Mouse (Mus musculus): ENCODE results near the gene Pyroxd1. TPM values are rescaled to one million over a fixed set of nuclear protein-coding genes. Genes with fewer than 3 reads are reported as not detected.
A peak's percentile ranks its signal among the peaks of the same experiment; 100 is the strongest.

Pyroxd1 gene
- 21.5 and 21.9 TPM in 2 replicates for polyA plus RNA-seq (2016; fragmentation: Nextera tagmentation; extraction: Ambion mirVana)

GRCm38 (mm10) chr6:142345440-142346038, at the start of gene Pyroxd1:
TSS of gene Pyroxd1 (plus strand) at chr6:142345654.
- H3K9me3 ChIP-seq (replicated peaks), result no peaks in the 10 kb centered on the region
- peak; percentile 89 for DNase-seq (ENCODE audit: low spot score)
- H3K36me3 ChIP-seq, result peaks cover 25% of the 10 kb centered on the region
- no peaks in the 10 kb centered on the region for H3K27me3 ChIP-seq (ENCODE audit: low read depth, poor library complexity, severe bottlenecking)
- WGBS, result 1% methylated on average over 48 of the region's 48 CpGs
- peak within 1 kb of the TSS; percentile 73 for H3K4me3 ChIP-seq
- H3K27ac ChIP-seq (replicated peaks), result peak within 1 kb of the TSS; percentile 87
- H3K4me1 ChIP-seq, result peaks cover 12% of the 10 kb centered on the region

GRCm38 (mm10) chr6:142298098-142298497, 47.4 kb upstream of the Pyroxd1 start, which contains the start of gene Iapp:
TSS of gene Iapp (plus strand) at chr6:142298423.
- DNase-seq (ENCODE audit: low spot score), result no peak
- H3K27ac ChIP-seq (replicated peaks), result no peak within 1 kb of the TSS
- no peaks in the 10 kb centered on the region for H3K4me1 ChIP-seq
- no peaks in the 10 kb centered on the region for H3K27me3 ChIP-seq (ENCODE audit: low read depth, poor library complexity, severe bottlenecking)
- H3K4me3 ChIP-seq, result no peak within 1 kb of the TSS
- no peaks in the 10 kb centered on the region for H3K36me3 ChIP-seq
- 79% methylated on average over 4 of the region's 4 CpGs for WGBS
- H3K9me3 ChIP-seq (replicated peaks), result no peaks in the 10 kb centered on the region

GRCm38 (mm10) chr6:142305076-142305475, 40.4 kb upstream of the Pyroxd1 start:
- Histone ChIP-seq H3K27ac (replicated peaks) (no peak overlapping the region), H3K9me3 (replicated peaks) (peaks cover 4% of the 10 kb centered on the region; the same call in 1 of the 2 replicates), H3K36me3 (no peaks in the 10 kb centered on the region), H3K4me3 (no peak overlapping the region), H3K27me3 (ENCODE audit: low read depth, poor library complexity, severe bottlenecking) (no peaks in the 10 kb centered on the region), H3K4me1 (peaks cover 6% of the 10 kb centered on the region)
- DNase-seq (ENCODE audit: low spot score), result no peak

GRCm38 (mm10) chr6:142314285-142314684, 31.2 kb upstream of the Pyroxd1 start:
- no peaks in the 10 kb centered on the region for H3K36me3 ChIP-seq
- 82% methylated on average over 5 of the region's 5 CpGs for WGBS
- H3K4me1 ChIP-seq, result no peaks in the 10 kb centered on the region
- no peak overlapping the region for H3K4me3 ChIP-seq
- no peak overlapping the region for H3K27ac ChIP-seq (replicated peaks)
- peaks cover 4% of the 10 kb centered on the region; the same call in 1 of the 2 replicates for H3K9me3 ChIP-seq (replicated peaks)
- no peaks in the 10 kb centered on the region for H3K27me3 ChIP-seq (ENCODE audit: low read depth, poor library complexity, severe bottlenecking)
- DNase-seq (ENCODE audit: low spot score), result no peak

- no peaks in the 10 kb centered on the region for H3K36me3 ChIP-seq
- DNase-seq (ENCODE audit: low spot score), result no peak
- no peak overlapping the region for H3K27ac ChIP-seq (replicated peaks)
- H3K4me3 ChIP-seq, result no peak overlapping the region
- no peaks in the 10 kb centered on the region for H3K4me1 ChIP-seq
- no peaks in the 10 kb centered on the region for H3K9me3 ChIP-seq (replicated peaks)
- no peaks in the 10 kb centered on the region for H3K27me3 ChIP-seq (ENCODE audit: low read depth, poor library complexity, severe bottlenecking)
These were observed 28.3 kb upstream of the Pyroxd1 start for GRCm38 (mm10) chr6:142317106-142317505.

GRCm38 (mm10) chr6:142322881-142323280, 22.6 kb upstream of the Pyroxd1 start, which contains the start of gene Slco1a5:
TSS of gene Slco1a5 (minus strand) at chr6:142322981.
- DNase-seq (ENCODE audit: low spot score), result no peak
- 0 out of 2 replicates have a peak within 1 kb of the TSS, but pooled peaks have one; percentile 28 for H3K27ac ChIP-seq (replicated peaks)
- no peak within 1 kb of the TSS for H3K4me3 ChIP-seq
- no peaks in the 10 kb centered on the region for H3K9me3 ChIP-seq (replicated peaks)
- WGBS, result 15% methylated on average over 4 of the region's 4 CpGs
- no peaks in the 10 kb centered on the region for H3K27me3 ChIP-seq (ENCODE audit: low read depth, poor library complexity, severe bottlenecking)
- no peaks in the 10 kb centered on the region for H3K36me3 ChIP-seq
- peaks cover 13% of the 10 kb centered on the region for H3K4me1 ChIP-seq

GRCm38 (mm10) chr6:142326598-142326997, 18.9 kb upstream of the Pyroxd1 start:
- 86% methylated on average over 3 of the region's 3 CpGs for WGBS
- Histone ChIP-seq H3K36me3 (no peaks in the 10 kb centered on the region), H3K9me3 (replicated peaks) (no peaks in the 10 kb centered on the region), H3K4me3 (no peak overlapping the region), H3K27me3 (ENCODE audit: low read depth, poor library complexity, severe bottlenecking) (no peaks in the 10 kb centered on the region), H3K4me1 (peaks cover 13% of the 10 kb centered on the region), H3K27ac (replicated peaks) (no peak overlapping the region)
- DNase-seq (ENCODE audit: low spot score), result no peak

- Histone ChIP-seq H3K4me1 (no peaks in the 10 kb centered on the region), H3K9me3 (replicated peaks) (no peaks in the 10 kb centered on the region), H3K27me3 (ENCODE audit: low read depth, poor library complexity, severe bottlenecking) (no peaks in the 10 kb centered on the region), H3K4me3 (no peak overlapping the region), H3K36me3 (no peaks in the 10 kb centered on the region), H3K27ac (replicated peaks) (no peak overlapping the region)
- WGBS, result 79% methylated on average over 1 of the region's 1 CpGs
- no peak for DNase-seq (ENCODE audit: low spot score)
These were observed 16.3 kb upstream of the Pyroxd1 start for GRCm38 (mm10) chr6:142329201-142329600.

GRCm38 (mm10) chr6:142338961-142339360, 6.5 kb upstream of the Pyroxd1 start:
- no peak overlapping the region for H3K4me3 ChIP-seq
- H3K9me3 ChIP-seq (replicated peaks), result no peaks in the 10 kb centered on the region
- H3K36me3 ChIP-seq, result no peaks in the 10 kb centered on the region
- H3K27ac ChIP-seq (replicated peaks), result no peak overlapping the region
- no peaks in the 10 kb centered on the region for H3K4me1 ChIP-seq
- no peaks in the 10 kb centered on the region for H3K27me3 ChIP-seq (ENCODE audit: low read depth, poor library complexity, severe bottlenecking)
- 84% methylated on average over 2 of the region's 2 CpGs for WGBS
- no peak for DNase-seq (ENCODE audit: low spot score)

- H3K36me3 ChIP-seq, result no peaks in the 10 kb centered on the region
- 49% methylated on average over 2 of the region's 2 CpGs for WGBS
- no peaks in the 10 kb centered on the region for H3K4me1 ChIP-seq
- no peaks in the 10 kb centered on the region for H3K9me3 ChIP-seq (replicated peaks)
- H3K27ac ChIP-seq (replicated peaks), result no peak overlapping the region
- H3K4me3 ChIP-seq, result no peak overlapping the region
- no peaks in the 10 kb centered on the region for H3K27me3 ChIP-seq (ENCODE audit: low read depth, poor library complexity, severe bottlenecking)
- no peak for DNase-seq (ENCODE audit: low spot score)
These were observed 5.9 kb upstream of the Pyroxd1 start for GRCm38 (mm10) chr6:142339576-142339975.

- no peaks in the 10 kb centered on the region for H3K27me3 ChIP-seq (ENCODE audit: low read depth, poor library complexity, severe bottlenecking)
- no peak overlapping the region for H3K4me3 ChIP-seq
- no peaks in the 10 kb centered on the region for H3K9me3 ChIP-seq (replicated peaks)
- H3K27ac ChIP-seq (replicated peaks), result no peak overlapping the region
- peak; percentile 44 for DNase-seq (ENCODE audit: low spot score)
- peaks cover 12% of the 10 kb centered on the region for H3K4me1 ChIP-seq
- peaks cover 7% of the 10 kb centered on the region for H3K36me3 ChIP-seq
- WGBS, result 68% methylated on average over 2 of the region's 2 CpGs
These were observed 1.9 kb upstream of the Pyroxd1 start for GRCm38 (mm10) chr6:142343561-142343960.

GRCm38 (mm10) chr6:142346181-142347110, 992 bp downstream of the Pyroxd1 start:
- 71% methylated on average over 12 of the region's 12 CpGs for WGBS
- peak overlapping the region; percentile 87 for H3K27ac ChIP-seq (replicated peaks)
- no peak for DNase-seq (ENCODE audit: low spot score)

More at GRCm38 (mm10) chr6:142346181-142347110, 992 bp downstream of the Pyroxd1 start:
- Histone ChIP-seq H3K9me3 (replicated peaks) (no peaks in the 10 kb centered on the region), H3K27me3 (ENCODE audit: low read depth, poor library complexity, severe bottlenecking) (no peaks in the 10 kb centered on the region), H3K4me1 (peaks cover 12% of the 10 kb centered on the region), H3K4me3 (peak overlapping the region; percentile 73), H3K36me3 (peaks cover 34% of the 10 kb centered on the region)

Measured in midbrain, embryonic 10.5 days (tissue).